Mouse (Mus musculus): ENCODE results near the gene Zfp668.
"Not testable (repeated sequence)": the region's sequence is repeated elsewhere in the genome, so short reads cannot be mapped to it uniquely, and the experiment has no call there.

Zfp668 gene

DNA sequence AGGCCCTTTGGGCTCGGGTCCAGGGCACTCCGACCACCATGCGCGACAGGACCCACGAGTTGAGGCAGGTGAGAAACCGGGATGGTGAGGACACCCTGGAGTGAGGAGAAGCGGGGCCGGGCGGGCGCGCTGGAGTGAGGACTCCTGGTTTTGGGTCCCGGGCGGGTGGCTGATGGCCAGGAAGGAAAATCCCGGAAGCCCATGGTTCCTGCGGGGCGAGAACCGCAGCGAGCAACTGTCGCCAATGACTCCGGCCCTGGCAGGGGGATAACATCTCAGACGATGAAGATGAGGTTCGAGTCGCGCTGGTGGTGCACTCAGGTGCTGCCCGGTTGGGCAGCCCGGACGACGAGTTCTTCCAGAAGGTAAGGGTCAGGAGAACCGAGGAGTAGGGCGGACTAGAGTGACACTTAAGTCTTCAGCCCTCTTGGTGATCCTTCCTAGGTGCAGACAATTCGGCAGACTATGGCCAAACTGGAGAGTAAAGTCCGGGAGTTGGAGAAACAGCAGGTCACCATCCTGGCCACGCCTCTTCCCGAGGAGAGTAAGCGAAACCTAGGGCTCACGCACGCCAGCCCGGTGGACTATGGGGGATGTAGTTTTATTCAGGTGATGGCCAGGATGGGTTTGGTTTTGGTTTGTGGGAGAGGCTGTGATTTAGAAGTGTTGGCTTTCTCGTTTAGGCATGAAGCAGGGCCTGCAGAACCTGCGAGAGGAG, 34.5 kb downstream of the Zfp668 start:
- DNase-seq (ENCODE audit: inconsistent age in 2 of 2, low spot score in 1 of 2), result peak; percentile 85 to 93

DNA sequence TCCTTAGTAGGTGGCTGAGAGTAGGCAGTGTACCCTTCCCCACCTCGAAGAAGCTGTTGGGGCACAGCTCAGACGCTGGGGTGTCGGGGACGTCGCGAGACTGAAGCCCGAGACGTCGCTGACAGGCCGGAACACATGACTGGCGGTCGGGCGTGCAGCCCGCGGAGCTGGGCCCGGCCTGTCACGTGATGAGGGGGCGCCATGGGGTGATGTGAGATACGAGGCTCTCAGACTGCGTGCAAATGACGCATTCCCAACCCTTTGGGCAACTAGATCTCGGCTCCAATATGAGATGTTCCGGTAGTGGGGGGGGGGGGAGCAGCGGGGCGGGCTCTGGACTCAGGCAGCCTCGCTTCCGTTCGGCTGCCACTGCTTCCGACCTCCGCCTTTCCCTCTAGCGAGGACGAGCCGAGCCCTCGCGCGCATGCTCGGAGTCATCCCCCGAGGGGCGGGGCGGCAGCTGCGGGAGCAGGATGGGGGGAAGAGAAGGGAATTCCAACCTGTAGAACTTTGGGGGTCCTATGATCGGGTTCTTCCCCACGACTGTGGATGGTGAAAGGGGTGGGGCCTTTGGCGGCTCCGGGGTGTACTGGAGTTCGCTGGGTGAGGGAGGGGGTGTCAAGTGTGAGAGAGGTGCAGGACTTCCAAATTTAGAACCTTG, 35.2 kb downstream of the Zfp668 start:
- peak; percentile 96 to 97 for DNase-seq (ENCODE audit: inconsistent age in 2 of 2, low spot score in 1 of 2)

DNA sequence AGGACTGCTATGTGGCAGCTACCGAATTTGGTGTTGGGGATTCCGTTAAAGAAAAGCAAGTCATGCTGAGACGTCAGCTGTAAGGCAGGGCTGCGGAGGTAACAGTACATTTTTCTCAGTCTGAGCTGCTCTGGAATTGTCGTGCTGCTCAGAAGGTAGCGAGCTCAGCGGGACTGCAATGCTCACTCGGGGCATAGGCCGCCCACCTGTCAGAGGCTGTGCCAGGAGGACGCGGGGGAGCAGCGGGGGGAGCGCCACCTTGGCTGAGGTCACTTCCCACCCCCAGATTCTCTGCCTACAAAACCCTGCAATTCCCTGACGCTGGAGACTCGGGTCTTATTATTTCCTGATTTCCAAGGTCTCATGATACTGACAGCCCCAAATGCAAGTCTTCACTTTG, 35.7 kb downstream of the Zfp668 start:
- DNase-seq (ENCODE audit: inconsistent age in 2 of 2, low spot score in 1 of 2), result peak in 1 of 2 experiments; percentile 74

DNA sequence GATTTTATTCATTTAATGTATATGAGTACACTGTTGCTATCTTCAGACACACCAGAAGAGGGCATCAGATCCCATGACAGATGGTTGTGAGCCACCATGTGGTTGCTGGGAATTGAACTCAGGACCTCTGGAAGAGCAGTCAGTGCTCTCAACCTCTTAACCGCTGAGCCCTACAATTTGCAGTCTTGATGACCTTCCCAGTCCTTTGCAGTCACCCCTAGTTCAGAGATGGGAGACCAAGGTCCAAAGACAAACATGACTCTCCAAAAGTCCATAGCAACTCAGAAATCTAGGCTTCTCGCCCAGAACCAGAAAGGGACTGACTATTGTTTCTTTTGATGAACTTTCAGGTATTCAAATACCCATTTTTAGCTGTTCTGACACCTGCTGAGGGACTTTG, 36.6 kb downstream of the Zfp668 start:
- not testable (repeated sequence) for DNase-seq (ENCODE audit: inconsistent age in 2 of 2, low spot score in 1 of 2)

DNA sequence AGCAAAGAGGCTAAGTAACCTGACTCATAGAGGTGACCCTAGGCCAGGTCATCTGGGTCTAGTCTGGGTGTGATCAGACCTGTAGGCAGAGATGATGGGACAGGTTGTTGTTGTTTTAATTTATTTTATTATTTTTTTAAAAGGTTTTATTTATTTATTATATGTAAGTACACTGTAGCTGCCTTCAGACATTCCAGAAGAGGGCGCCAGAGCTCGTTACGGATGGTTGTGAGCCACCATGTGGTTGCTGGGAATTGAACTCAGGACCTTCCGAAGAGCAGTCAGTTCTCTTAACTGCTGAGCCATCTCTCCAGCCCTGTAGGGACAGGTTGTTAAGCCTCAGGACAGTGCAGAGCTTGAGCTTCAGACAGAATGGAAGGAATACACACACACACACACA, 38.8 kb downstream of the Zfp668 start:
- DNase-seq (ENCODE audit: inconsistent age in 2 of 2, low spot score in 1 of 2), result not testable (repeated sequence)

DNA sequence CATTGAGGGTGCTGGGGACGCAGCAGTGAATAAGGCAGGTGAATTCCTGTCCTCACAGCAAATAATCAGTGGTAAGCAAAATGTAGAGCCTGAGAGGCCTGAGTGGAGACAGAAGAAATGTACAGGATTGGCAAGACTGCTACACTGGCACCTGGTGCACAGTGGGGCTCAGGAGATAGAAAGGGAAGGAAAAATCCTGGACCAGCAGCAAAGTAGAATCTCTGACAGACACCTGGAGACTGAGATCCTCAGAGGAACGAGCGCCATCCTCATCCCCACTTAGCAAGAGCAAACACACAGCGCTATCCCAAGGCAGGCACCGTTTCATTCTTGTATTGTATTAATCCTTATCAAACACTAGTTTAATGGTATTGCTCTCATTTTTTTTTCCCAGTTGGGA, 39.2 kb downstream of the Zfp668 start:
- DNase-seq (ENCODE audit: inconsistent age in 2 of 2, low spot score in 1 of 2), result no peak

DNA sequence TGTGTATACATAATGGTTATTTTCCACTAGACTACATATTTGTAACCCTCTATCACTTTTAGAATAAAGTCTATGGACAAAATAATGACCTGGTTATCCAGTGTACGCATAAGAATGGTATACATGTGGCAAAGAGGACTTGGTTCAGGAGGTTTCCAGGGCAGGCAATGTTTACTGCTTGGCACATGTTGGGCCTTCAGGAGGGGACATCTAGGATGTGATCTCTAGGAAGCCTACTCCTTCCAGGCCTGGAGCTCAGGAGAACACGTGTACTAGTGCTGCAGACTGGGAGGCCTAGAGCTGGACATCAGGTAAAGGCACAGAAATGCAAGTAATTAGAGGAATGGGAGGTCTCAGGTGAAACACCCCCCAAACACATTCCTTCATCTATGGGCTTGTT, 41.1 kb downstream of the Zfp668 start:
- DNase-seq (ENCODE audit: inconsistent age in 2 of 2, low spot score in 1 of 2), result no peak

DNA sequence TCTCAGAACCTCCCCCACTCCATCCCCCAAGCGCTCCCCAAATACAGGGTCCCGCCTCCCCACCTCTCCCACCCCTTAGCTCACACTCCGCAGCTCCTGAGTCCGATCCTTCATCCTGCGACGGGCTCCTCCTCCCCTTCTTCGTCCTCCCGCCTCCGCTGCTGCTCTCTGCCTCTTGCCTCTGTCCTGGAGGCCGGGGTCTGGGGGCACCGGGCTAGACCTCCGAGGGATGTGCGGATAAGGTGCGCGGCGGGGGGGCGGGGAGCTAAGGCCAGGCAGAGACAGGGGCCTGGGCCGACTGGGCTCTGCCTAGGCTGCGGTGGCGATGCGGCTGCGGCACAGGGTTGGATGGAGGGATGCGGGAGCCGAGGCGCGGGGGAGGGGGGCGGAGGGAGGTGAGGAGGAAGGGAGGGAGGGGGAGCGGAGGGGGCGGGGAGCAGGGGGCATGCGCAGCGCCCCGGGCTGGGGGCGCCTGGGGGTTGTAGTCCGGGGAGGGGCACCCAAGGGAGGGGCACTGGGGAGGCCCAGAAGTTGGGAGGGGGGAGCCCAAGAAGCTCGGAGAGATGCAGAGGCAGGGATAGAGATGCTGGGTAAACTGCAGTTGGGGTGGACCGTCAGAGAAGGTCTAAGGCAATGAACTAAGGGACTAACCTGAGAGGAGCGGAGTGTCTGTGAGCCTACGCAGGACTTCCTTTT, 52.3 kb downstream of the Zfp668 start, which contains the start of the genes Stx4a and Stx1b:
TSS of gene Stx4a (plus strand) at position 119 of the 696 bp plus-strand sequence.
TSS of gene Stx1b (minus strand) at position 374 of the 696 bp plus-strand sequence.
- peak in 1 of 2 experiments; percentile 36 for DNase-seq (ENCODE audit: inconsistent age in 2 of 2, low spot score in 1 of 2)

DNA sequence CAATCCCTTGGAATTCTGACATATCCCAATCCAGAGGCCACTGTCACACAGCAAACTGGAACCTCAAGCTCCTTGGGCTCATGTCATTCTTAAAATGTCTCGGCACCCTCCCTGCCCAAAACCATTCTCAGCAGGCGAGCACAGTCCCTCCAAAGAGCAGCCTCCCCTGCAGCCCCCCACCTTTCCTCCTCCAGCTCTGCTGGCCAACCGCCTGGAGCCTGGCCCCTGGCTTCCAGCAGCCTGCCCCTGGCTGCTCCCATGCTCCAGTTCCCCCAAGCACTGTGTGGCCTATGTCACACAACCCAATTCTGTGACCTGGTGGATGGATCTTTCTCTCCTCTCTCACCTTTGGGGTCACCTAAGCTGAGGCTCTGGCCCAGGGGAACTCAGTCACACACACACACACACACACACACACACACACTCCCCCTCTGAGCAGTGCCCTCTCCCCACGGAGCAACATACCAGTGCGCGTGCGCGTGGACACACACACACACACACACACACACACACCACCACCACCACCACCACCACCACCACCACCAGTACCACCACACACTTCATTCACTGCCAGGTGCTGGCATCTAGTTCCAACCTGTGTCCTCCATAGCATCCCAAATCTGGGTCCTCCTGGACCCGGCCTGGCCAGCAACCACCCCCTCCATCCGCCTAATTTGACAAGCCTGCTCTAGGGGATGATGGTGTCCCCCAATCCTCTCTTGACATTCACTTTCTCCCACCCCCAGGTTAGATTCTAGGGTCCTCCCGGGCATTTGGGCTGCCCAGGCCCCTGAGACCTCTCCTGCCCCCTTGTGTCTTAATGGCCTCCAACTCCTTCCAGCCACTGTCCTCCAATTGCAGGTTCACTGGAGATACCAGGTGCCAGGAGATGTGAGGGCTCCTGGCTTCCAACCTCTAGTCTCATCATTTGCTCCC, 53.1 kb downstream of the Zfp668 start:
- DNase-seq (ENCODE audit: inconsistent age in 2 of 2, low spot score in 1 of 2), result peak in 1 of 2 experiments; percentile 29

DNA sequence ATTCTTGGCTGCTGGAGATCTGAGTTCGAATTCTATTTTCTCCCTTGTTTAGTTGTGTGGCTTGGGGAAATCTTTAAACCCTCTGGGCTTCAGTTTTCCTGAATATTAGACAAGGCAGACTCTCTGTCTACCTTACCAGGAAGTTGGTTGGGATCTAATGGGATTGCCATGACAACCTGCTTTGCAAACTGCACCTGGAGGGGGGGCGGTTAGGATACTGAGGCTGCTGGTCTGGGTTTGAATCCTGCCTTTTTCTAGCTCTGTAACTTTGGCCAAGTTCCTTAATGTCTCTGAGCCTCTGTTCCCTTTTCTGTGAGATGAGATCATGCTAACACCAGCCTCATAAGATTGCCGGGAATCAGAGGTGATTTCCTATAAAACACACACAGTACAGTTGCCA, 54.1 kb downstream of the Zfp668 start:
- DNase-seq (ENCODE audit: inconsistent age in 2 of 2, low spot score in 1 of 2), result no peak

DNA sequence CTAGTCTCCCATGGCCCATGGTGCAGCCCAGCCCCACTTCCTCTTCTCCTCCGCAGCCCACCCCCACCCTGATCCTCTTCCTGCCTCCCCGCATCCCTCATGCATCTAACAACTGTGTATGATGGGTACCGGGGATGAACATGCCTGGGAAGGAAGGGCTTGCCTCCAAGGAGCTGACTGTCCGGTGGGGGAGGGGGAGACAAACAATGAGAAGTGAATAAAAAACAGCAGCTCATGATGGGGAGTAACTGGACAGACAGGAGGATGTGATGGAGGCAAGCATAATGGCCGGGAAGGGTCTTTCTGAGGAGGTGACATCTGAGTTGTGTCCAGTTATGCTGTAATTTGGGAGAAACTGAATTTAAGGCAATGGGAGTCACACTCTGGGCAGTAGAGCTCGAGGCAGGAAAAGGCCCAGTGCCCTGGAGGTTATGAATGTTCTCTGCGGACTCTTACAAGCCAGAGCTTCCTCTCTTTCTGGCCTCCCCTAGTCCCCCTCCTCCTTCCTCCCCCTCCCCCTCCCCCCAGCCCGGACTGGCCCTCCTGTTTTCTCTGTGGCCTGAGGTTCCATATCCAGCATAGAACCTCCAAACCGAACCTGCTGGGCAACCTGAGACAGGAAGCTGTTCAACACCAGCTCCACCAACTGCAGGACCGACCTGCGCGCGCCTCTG, 55.7 kb downstream of the Zfp668 start:
- DNase-seq (ENCODE audit: inconsistent age in 2 of 2, low spot score in 1 of 2), result no peak

DNA sequence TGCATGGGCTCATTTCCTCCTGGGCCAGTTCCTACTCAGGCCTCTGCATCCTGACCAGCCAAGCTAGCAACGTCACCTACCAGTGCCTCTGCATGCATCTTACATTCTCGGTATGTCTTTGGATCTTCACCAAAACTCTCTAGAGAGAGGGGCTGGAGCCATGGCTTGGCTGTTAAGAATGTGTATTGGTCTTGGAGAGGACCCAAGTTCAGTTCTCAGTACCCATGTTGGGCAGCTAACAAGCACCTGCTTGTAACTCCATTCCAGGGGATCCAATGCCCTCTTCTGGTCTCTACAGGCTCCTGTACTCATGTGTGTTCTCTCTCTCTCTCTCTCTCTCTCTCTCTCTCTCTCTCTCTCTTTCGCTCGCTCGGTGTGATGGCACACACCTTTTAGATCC, 58.9 kb downstream of the Zfp668 start:
- DNase-seq (ENCODE audit: inconsistent age in 2 of 2, low spot score in 1 of 2), result no peak

DNA sequence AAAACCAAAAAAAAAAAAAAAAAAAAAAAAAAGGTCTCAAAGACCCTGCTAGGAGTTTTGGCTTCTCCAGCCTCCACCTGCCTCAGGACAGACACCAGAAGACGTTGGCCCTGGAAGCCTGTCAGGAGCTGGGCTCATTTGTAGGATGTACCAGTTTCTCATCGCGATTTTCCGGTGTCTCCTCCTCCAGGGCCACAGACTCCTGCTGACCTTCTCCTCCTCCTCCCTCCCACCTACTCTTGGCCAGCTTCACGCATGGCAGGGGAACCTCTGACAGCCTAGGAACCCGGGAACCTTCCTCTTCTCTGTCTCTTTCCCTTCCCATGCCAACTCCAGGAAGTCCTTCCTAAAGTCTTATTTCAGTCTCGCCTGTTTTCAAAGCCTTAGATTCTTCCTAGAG, 59.6 kb downstream of the Zfp668 start:
- DNase-seq (ENCODE audit: inconsistent age in 2 of 2, low spot score in 1 of 2), result no peak

DNA sequence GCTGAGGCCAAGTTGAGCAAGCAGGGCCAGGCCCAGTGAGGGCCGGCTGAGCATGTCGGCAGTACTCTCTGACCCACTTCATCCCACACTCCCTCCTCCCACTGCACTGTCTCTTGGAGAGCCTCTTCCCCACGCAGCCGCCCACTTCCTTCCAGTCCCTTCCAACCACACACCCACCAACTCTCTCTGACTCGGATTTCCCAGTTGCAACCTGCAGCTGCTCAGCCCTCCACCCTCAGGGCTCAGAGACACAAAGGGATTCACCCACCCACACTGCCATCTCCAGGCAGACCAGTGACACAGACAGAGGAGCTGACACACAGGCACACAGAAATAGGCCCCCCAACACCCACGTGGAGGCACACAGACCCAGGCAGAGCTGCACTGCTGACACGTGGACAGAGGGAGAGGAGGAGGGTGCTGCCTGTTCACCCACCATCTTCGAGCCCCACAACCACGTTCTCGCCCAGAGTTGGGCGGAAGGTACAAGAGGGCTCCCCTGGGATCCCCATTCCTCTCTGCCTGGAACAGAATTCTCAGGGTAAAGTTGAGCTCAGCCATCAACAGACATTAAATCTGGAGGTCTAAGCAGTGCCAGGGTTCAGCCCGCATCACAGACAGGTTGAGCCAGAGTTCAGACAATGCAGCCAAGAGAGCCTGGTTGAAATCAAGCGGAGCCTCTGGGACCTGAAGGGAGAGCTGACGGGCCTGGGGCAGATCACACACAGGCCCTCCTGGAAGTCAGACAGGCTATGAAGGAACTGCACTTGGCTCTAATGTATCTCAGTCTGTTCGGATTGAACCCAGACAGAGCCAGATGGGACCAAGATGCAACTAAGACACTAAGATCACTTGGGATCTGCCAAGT, 60.4 kb downstream of the Zfp668 start:
- peak in 1 of 2 experiments; percentile 72 for DNase-seq (ENCODE audit: inconsistent age in 2 of 2, low spot score in 1 of 2)

DNA sequence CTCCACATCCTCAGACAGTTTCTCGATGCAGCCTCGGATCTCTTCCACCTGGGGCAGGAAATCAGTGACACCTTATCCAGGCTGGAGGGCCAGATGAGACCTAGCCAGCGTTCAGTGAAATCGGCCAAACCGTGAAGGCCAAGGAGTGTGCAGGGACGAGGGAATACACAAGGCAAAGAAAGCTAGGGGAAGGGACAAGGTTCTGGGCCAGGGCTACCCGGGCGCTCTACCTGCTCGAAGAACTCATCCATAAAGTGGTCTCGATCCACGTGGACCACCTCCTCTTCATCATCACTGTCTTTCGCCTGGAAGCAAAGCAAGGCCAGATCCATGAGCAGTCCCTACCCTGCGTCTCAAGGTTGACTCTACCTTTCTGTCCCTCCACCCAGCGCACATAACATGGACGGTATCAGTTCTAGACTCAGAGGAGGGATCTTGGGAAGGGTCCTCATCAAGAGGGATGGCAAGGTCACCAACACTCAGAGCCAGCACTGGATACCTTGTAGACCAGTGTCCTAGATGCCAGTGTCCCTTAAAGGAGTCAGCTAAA, 61.4 kb downstream of the Zfp668 start:
- no peak for DNase-seq (ENCODE audit: inconsistent age in 2 of 2, low spot score in 1 of 2)

DNA sequence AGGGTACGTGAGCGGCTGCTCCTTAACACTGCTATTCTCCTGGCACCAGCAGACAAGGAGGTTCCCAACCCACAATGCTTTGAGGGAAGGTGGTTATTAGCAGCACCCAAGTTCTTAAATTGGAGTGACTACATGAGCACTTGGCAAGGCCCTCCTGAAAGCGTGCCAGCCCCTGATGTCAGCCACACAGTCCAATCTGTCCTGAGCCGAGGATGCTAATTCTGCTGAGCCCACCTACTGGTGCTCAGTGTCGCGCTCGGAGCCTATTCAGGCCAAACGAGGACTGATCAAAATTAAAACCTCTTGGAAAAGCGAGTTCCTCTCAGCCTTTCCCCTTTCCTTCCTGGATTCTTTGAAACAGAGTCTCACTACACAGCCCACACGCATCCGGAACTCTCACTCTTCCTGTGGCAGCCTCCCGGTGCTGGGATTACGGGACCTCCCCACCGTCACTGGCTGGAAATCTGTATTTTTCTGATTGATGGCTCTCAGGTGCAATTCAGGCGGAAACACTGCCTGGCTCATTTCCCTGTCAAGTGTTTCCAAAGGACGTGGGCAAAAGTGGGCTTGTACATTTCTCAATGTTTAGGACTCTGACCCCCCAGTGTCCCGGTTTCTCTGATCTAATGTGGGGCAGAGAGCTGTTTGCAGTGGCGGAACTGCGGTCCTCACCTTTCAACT, 62.2 kb downstream of the Zfp668 start:
- DNase-seq (ENCODE audit: inconsistent age in 2 of 2, low spot score in 1 of 2), result peak; percentile 63 to 82

DNA sequence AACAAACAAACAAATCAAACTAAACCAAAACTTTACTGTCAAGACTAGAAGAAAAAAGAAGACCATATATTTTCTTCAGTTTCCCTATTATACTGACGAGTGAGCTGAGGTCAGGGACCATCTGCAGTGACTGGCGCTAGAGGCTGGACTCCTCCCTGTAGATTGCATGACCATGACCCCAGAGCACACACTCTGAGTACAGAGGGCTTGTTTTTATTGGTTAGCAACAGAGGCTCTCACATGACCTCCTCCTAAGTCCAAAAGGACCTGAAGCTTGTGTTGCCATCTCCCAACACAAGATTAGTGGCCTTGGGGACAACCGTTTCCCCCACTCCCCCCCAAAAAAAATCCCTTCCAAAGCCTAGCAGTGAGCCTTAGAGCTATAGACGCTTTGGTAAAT, 62.8 kb downstream of the Zfp668 start:
- DNase-seq (ENCODE audit: inconsistent age in 2 of 2, low spot score in 1 of 2), result peak in 1 of 2 experiments; percentile 68
